Mouse (Mus musculus): ENCODE results near the gene Usp40.
A peak's percentile ranks its signal among the peaks of the same experiment; 100 is the strongest.
"Not testable (repeated sequence)": the region's sequence is repeated elsewhere in the genome, so short reads cannot be mapped to it uniquely, and the experiment has no call there.

The Usp40 gene

DNA sequence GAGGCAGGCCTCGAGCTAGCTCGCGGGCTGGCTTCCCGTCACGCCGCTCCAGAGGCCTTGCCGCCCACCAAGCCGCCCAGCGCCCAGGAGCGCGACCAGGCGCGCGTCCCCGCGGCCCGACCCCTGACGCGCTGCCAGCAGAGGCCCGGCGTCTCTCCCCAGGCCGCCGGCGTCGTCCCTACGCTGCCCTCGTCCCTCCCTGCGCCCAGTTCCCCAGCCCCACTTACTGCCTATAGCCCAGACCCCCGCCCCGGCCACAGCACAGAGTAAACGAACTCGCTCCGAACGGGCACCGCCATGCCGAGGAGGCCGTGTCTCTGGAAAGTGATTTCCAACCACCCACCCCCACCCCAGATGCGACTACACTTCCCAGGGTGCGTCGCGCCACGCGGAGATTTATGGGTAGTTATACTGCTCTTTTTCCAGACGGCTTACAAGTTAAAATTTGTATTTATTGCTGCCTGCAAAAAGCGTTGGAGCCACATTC lies at the start of gene Usp40:
Usp40 (minus strand) TSS at position 341 of the 487 bp plus-strand sequence.
- DNase-seq, result peak; percentile 69 to 77

- DNase-seq, result no peak
Measured at GRCm38 (mm10) chr1:88055088-88055487, 46.7 kb upstream of the Usp40 start, which contains the start of gene Ugt1a10. TSS of gene Ugt1a10 (plus strand) at chr1:88055388.

DNA sequence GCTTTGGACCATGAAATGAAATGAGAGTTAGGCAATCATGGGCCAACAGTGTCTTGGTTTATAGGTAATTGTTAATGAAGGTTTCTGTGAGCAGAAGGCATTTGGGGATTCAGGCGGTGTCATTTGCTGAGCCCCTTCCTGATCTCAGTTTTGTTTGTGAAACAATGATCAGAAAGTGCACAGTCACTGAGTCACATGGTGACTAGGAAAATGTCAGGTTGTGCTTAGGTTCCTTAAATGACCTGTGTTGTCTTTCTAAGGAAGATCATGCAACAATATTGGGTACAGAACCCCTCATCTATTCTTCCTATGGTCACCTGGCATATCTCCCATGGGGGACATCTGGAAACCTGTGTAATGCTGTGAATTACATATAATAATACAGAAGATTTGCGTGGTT lies 39.1 kb upstream of the Usp40 start:
- not testable (repeated sequence) for DNase-seq

DNA sequence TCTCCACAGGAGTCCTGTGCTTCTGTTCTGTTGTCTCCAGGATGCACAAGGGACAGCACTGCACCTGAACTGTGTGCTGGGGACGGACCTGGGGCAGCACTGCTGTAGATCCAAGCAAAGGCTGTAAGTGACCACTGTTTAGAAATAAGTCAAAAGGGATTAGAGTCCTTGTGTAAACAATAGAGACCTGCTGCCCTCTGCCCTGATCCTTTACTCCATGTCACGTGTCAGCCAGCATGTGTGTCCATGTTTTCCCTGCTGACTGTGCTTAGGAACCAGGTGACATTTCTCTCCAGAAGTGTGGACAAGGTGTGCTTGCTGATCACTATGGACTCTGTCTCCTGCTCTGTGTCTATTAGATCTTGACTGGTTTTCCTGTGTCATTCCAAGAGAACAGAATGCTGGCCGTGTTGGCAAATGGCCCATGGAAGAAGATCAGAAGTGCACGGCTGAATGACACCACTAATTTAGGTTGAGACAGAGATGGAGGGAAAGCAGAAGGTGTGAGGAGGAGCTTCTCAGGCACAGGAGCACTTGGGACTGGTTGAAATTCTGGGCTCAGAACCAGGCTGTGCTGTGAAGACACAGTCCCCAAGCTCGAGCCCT lies 36.6 kb upstream of the Usp40 start:
- not testable (repeated sequence) for DNase-seq

- DNase-seq, result not testable (repeated sequence)
Measured at GRCm38 (mm10) chr1:88043044-88043443, 34.7 kb upstream of the Usp40 start.

DNA sequence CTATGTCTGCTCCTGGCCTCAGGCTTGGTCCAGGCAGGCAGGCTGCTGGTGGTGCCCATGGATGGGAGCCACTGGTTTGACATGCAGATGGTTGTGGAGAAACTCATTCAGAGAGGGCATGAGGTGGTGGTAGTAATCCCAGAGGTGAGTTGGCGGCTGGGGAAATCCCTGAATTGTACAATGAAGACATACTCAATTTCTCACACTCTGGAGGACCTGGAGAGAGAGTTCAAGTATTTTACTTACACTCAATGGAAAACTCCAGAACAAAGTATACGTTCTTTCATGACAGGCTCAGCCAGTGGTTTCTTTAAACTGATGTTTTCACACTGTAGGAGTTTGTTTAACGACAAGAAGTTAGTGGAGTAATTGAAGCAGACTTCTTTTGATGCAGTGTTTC lies 16.9 kb upstream of the Usp40 start:
- DNase-seq, result not testable (repeated sequence)

- no peak for DNase-seq
Measured at GRCm38 (mm10) chr1:88015371-88015770, 7.0 kb upstream of the Usp40 start.

GRCm38 (mm10) chr1:88014671-88015070 lies 6.3 kb upstream of the Usp40 start:
- no peak for DNase-seq

- no peak for DNase-seq
Measured at GRCm38 (mm10) chr1:88014194-88014593, 5.8 kb upstream of the Usp40 start.

DNA sequence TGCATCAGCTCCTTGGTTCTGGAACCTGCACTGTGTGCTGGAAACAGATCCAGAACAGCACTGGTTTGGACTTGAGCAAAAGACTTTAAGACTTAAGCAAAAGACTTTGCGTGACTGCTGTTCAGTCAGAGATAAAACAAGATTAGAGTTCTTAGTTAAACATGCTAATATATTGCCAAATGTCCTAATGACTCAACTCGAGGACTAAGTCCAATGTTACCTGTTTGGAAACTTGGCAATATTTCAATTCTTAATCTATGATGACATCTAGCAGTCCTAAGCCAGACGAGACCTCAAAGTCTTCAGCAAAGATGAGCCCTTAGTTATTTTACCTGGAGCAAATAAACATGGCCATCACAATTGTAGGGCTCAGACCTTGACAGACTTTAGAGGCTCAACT lies 5.4 kb upstream of the Usp40 start:
- DNase-seq, result no peak

DNA sequence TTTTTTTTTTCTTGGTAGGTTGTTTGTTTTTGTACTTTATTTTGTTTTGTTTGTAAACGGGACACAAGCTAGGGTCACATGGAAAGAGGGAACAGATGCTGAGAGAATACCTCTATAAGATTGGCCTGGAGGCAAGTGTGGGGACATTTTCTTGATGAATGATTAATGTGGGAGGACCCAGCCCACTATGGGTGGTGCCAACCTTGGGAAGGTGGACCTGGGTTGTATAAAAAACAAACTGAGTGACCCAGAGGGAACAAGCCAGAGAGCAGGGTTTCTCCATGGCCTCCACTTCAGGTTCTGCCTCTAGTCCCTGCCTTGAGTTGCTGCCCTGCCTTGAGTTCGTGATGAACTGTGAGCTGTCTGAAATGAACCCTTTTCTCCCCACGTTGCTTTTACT lies 1.2 kb upstream of the Usp40 start:
- no peak for DNase-seq

DNA sequence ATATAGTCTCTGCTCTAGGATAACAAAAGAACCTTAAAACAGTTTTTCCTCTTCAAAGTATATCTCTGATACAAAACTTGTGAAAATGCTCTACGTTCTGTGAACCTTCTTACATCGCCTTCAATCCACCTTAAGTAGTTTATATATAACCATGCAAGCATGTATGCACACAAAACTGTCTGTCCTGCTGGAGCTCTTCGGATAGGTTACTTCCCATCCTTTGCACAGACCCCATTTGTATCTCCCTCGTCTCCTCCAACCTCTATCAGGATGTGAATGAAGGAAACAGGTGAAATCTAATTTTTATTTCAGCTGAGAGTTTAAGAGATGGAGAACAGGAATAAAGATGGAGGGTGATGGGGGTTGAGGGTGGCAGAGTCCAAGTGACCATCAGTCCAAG lies 384 bp upstream of the Usp40 start:
- DNase-seq, result no peak

DNA sequence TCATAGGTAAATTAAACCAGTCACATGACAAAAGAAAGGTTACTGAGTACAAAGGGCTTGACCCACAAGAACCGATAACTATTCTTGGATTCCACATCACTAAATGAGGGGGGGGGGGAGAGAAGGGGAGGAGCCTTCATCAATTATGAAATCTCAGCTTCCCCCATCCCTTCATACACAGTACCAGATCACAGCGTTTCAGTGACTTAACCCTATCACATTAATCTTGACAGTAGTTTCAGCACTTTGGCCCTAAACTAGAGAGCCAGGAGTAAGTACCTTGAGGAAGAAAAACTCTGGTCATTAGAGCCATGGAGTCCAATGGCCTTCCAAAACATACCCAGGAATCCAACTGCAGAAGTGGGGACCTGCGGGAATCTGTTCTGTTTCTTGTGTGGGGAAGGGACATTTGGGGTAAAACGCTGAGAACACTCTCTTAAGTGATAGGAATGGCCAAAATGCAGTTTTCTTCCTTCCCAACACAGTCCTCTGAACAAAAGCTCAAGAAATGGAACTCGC lies 600 bp downstream of the Usp40 start:
- DNase-seq, result no peak

GRCm38 (mm10) chr1:87992716-87993115 lies 15.6 kb downstream of the Usp40 start:
- no peak for DNase-seq

GRCm38 (mm10) chr1:87982291-87982690 lies 26.1 kb downstream of the Usp40 start:
- no peak for DNase-seq

DNA sequence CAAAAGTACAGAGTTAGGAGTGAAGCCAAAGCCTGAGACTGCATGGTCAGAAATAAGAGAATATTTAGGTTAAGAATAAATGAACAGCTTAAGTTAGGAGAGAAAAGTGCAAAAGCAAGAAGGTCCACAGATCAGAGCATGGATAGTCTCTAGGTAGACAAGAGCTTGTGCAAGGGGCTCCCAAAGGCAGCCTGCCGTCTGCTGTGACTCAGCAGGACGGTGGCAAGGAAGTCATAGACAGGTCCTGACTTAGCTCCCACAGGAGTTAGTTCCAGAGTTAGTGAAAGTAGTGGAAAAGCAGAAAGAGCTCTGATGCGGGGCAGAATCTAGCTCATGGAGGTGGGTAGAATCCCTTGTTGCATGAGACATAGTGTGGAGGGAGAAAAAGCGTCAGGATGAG lies 38.0 kb downstream of the Usp40 start:
- no peak for DNase-seq

DNA sequence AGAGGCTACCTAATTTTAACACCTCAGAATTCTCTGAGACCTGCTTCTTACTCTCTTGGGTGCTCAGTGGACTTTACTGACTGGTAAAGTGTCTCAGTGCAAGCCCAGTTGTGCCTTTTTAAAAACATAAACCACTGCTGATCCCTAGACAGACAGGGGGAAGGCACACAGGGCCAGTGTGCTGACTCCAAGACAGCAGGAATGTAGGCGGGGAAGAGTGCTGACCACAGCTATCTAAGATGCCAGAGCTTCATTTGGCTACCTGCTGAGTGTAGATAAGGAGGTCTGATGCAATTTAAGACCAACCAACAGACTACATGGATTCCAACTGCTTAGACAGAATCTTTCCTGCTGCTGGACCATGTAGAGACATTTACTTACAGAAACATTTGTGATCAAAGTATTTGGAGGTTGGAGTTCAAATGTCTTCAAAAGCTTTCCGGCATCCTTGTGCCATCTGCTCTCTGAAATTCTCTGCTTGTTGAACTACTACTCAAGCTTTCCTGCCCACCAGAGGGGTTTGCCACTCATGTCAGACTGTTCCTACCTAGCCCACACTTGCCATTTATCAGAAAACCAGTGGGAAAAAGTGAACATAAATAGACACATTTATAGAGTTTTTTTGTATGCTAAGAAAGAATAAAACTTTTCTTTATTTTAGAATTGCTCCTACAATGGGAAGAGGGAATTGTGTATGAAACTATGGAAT lies 46.7 kb downstream of the Usp40 start:
- no peak for DNase-seq

DNA sequence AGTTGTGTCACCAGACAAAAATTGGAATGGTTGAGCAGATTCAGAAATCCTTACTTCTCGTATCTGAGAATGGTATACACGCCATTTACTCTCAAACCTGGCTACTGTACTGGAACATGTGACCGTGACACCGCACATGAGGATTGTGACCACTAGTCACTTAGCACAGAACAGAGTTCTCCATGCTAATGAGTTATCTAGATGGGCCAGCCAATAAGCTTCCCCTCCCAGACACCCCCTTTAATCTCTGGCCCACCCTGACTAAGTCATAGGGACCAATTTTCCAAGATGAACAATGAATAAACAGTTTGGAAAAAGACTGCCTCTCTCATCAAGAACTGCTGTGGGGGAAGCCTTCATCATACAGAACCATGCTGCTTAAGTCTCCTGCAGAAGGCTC lies 47.6 kb downstream of the Usp40 start:
- DNase-seq, result no peak

GRCm38 (mm10) chr1:87959998-87960431 lies 48.3 kb downstream of the Usp40 start:
- no peak for DNase-seq

DNA sequence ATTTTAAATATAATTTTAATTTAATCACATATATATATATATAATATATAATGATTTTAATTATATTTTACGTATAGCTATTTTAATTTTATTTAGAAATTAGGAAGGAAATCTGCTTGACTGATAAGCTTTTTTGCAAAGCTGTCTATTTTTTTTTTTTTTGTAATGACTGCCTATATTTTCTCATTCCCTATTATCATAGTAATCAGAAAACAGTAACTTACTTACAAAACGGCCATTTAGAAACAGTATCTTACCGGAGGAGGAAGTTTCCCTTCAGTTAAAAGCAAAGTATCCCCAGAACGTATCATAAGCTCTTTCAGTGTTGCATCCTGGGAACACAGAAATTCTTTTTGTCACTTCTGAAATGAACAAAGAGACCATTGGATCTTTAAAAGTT lies 48.8 kb downstream of the Usp40 start:
- no peak for DNase-seq

DNA sequence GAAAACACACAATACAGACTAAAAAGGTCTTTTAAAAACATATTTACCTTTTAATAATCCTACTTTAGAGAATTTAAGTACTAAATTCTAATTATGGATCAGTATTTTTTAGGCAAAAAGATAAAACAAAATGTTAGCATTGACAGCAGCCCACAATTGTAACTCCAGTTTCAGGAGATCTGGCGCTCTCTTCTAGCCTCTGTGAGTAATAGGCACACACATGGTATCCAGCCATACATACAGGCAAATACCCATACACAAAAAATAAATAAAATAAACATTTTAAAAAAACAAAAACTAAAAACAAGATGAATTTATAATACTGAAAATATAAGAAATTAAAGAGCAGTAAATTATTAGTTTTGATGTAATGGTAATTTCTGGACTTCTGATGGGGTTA lies 49.4 kb downstream of the Usp40 start:
- no peak for DNase-seq

- DNase-seq, result no peak
Measured at GRCm38 (mm10) chr1:87953073-87953472, 55.3 kb downstream of the Usp40 start.

GRCm38 (mm10) chr1:87951641-87952040 lies 56.7 kb downstream of the Usp40 start:
- no peak for DNase-seq

- no peak for DNase-seq
Measured at GRCm38 (mm10) chr1:87947681-87948091, 60.7 kb downstream of the Usp40 start.
